ENCODE assay signal across 20 mouse cellular contexts in the genomic region with DNA sequence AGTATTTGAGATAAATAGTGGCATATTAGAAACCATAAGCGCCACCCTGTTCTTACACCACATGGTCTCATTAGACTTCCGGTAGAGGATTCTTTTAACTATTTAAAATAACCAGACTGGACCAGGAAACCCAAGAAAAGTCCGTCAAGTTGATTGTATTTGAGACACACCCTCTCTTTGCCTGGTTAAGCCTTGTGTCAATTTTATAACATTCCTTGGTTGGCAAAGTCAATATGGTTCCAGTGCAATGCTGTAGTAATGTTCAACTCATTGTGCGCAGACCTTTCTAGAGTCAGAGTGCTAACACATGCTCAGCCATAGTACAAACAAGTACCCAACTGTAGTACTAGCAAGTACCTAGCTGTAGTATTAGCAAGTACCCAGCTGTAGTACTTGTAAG.
"Had no signal": no experiment of that assay in that cellular context is flagged by ENCODE, and none has a peak within 500 bp of the region (broad histone marks: within the 10 kb centered on the region; RNA-seq: fewer than 3 reads in every experiment).

No protein-coding gene starts in this region.

- ATAC-seq: hindbrain, postnatal 0 days; inflammation-experienced regulatory T-cells, adult 6 months; midbrain, embryonic 13.5 days; midbrain, embryonic 16.5 days had no signal

- H3K27ac ChIP-seq: hindbrain, postnatal 0 days; kidney, postnatal 0 days; layer of hippocampus, adult 2 months; left cerebral cortex, adult 2 months; liver, embryonic 13.5 days; midbrain, embryonic 10.5 days; midbrain, embryonic 13.5 days; neural tube, embryonic 13.5 days had no signal

- H3K27me3 ChIP-seq: liver, embryonic 13.5 days; megakaryocyte, embryonic 14.5 days; midbrain, embryonic 13.5 days; neural tube, embryonic 13.5 days had no signal

- DNase-seq: kidney, adult 2 months; kidney, postnatal 25 days; layer of hippocampus, adult 9-11 months; layer of hippocampus, postnatal 36 days; liver, embryonic 13.5 days; lung, postnatal 14 days; thymus, adult 2 months; thymus, postnatal 14 days; thymus, postnatal 4 days had no signal

- H3K4me3 ChIP-seq: layer of hippocampus, adult 2 months; left cerebral cortex, adult 2 months; liver, embryonic 13.5 days; megakaryocyte, embryonic 14.5 days; midbrain, embryonic 10.5 days; midbrain, embryonic 13.5 days; myocyte; neural tube, embryonic 13.5 days had no signal

- H3K9me3 ChIP-seq: liver, embryonic 13.5 days; midbrain, embryonic 13.5 days; neural tube, embryonic 13.5 days had no signal

- H3K36me3 ChIP-seq: liver, embryonic 13.5 days; midbrain, embryonic 13.5 days; neural tube, embryonic 13.5 days had no signal

- H3K9ac ChIP-seq: liver, embryonic 13.5 days; midbrain, embryonic 13.5 days; neural tube, embryonic 13.5 days had no signal

- H3K4me2 ChIP-seq: liver, embryonic 13.5 days; midbrain, embryonic 13.5 days; neural tube, embryonic 13.5 days had no signal
